Mouse (Mus musculus): ENCODE results near the gene Pan3. TPM values are rescaled to one million over a fixed set of nuclear protein-coding genes. Genes with fewer than 3 reads are reported as not detected.

The Pan3 gene
- polyA plus RNA-seq, 1 experiment = 97.4 TPM

DNA sequence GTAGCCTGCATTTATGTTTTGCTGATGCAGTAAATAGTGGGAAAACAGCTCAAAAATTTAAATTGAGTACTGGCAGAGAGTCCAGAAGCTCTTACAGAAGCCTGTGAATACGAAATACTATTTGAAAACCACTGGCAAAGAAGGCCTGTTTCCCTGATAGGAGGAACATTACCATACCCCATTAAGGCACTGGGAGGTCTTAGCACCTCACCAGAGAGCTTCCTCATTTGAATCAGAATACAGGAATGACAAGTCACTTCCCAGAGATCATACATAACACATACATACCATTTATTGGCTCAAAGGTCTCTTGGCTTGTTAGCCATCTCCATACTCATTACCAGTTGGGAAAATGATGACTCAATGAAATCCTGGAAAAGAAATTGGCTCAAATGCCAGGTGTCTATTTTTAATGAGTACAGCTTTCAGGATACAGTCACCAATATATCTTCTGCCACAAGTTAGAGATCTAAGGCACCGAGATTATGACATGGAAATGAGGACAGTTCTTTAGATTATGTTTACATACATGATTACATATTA is 71.6 kb downstream of the Pan3 start:
- TF ChIP-seq CTCF (IDR thresholded peaks at IDR 0.05; ENCODE audit: borderline replicate concordance, insufficient read depth, low read depth, low read length) = no peak
- no peak for TF ChIP-seq POLR2A (IDR thresholded peaks at IDR 0.05; ENCODE audit: borderline replicate concordance, insufficient read depth, low read length)
- Histone ChIP-seq H3K27me3 (ENCODE audit: control insufficient read depth, insufficient read depth, low read length) (no peaks in the 10 kb centered on the region), H3K27ac (ENCODE audit: insufficient read depth, low read length) (no peak overlapping the region), H3K4me3 (replicated peaks; ENCODE audit: insufficient read depth, low read depth, low read length) (no peak overlapping the region), H3K4me1 (ENCODE audit: control insufficient read depth, insufficient read depth, low read length) (peaks cover 10% of the 10 kb centered on the region)
- DNase-seq = peak in 1 of 2 experiments; percentile 63
- WGBS = 22% methylated on average over 2 of the region's 2 CpGs

DNA sequence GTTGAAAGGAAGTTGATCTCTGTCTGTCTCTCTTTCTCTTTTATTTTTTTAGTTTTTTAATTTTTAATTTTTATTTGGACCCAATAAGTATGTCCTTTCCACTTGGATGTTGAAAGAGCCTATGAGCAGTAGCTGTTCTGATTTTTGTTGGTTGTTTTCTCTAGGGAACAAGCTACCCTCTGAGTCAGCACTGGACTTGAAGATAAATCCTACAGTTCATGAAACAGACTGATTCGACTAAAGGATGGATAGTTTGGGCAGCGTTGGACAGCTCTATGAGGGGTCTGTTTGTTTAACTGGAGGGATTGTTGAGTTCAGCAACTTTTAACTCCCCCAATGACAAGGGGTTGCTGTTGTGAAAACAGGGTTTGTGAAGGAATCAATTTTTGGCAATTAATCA is 73.0 kb downstream of the Pan3 start:
- peaks cover 7% of the 10 kb centered on the region; the same call in 1 of the 2 replicates for H3K4me1 ChIP-seq (ENCODE audit: control insufficient read depth, insufficient read depth, low read length)
- 66% methylated on average over 2 of the region's 2 CpGs for WGBS
- no peak for TF ChIP-seq CTCF (IDR thresholded peaks at IDR 0.05; ENCODE audit: borderline replicate concordance, insufficient read depth, low read depth, low read length)
- TF ChIP-seq POLR2A (IDR thresholded peaks at IDR 0.05; ENCODE audit: borderline replicate concordance, insufficient read depth, low read length) = no peak

DNA sequence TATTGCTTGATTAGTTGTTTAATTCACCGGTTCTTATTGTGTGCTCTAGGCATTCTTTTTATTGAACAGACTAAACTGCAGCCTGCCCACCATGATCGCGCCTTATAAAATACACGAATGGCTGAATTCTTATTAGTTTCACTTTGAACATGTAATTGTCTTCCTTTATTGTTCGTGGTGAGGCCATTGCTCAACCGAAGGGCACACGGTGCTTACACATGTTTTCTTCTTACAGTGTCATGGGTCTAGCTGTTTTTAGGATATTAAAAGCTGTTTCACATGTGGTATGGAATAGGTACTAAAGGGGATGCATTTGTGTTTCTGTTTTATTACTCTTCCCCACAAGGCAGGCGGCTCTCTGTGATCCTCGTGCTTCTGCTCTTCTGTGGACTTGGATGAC is 81.4 kb downstream of the Pan3 start:
- Histone ChIP-seq H3K4me3 (replicated peaks; ENCODE audit: insufficient read depth, low read depth, low read length) (no peak overlapping the region), H3K27ac (ENCODE audit: insufficient read depth, low read length) (no peak overlapping the region), H3K4me1 (ENCODE audit: control insufficient read depth, insufficient read depth, low read length) (peaks cover 3% of the 10 kb centered on the region; the same call in 1 of the 2 replicates), H3K27me3 (ENCODE audit: control insufficient read depth, insufficient read depth, low read length) (no peaks in the 10 kb centered on the region)
- DNase-seq = no peak
- 87% methylated on average over 9 of the region's 9 CpGs for WGBS
- no peak for TF ChIP-seq CTCF (IDR thresholded peaks at IDR 0.05; ENCODE audit: borderline replicate concordance, insufficient read depth, low read depth, low read length)
- no peak for TF ChIP-seq POLR2A (IDR thresholded peaks at IDR 0.05; ENCODE audit: borderline replicate concordance, insufficient read depth, low read length)

More for the DNA sequence above, 73.0 kb downstream of the Pan3 start:
- Histone ChIP-seq H3K27me3 (ENCODE audit: control insufficient read depth, insufficient read depth, low read length) (no peaks in the 10 kb centered on the region), H3K27ac (ENCODE audit: insufficient read depth, low read length) (no peak overlapping the region), H3K4me3 (replicated peaks; ENCODE audit: insufficient read depth, low read depth, low read length) (no peak overlapping the region)
- no peak for DNase-seq

DNA sequence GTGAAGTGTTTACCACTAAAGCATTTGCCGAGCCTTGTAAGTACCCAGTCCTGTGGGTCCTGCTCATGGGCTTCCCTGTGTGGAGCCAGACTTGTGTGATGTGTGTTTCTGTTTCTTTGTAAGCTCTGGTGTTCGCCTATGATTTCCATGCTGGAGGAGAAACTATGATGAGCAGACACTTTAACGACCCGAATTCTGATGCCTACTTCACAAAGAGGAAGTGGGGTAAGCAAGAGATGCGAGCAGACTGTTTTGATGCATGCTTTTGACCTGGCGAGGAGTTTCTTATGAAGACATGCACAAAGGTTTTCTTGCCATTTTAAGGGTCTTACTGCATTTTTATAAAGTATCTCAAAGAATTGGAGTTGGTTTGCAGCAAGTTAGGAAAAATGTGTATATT is 97.0 kb downstream of the Pan3 start:
- Histone ChIP-seq H3K27me3 (ENCODE audit: control insufficient read depth, insufficient read depth, low read length) (no peaks in the 10 kb centered on the region), H3K4me1 (ENCODE audit: control insufficient read depth, insufficient read depth, low read length) (peaks cover 7% of the 10 kb centered on the region), H3K27ac (ENCODE audit: insufficient read depth, low read length) (no peak overlapping the region), H3K4me3 (replicated peaks; ENCODE audit: insufficient read depth, low read depth, low read length) (no peak overlapping the region)
- DNase-seq = no peak
- no peak for TF ChIP-seq CTCF (IDR thresholded peaks at IDR 0.05; ENCODE audit: borderline replicate concordance, insufficient read depth, low read depth, low read length)
- TF ChIP-seq POLR2A (IDR thresholded peaks at IDR 0.05; ENCODE audit: borderline replicate concordance, insufficient read depth, low read length) = no peak
- WGBS = 91% methylated on average over 6 of the region's 6 CpGs

DNA sequence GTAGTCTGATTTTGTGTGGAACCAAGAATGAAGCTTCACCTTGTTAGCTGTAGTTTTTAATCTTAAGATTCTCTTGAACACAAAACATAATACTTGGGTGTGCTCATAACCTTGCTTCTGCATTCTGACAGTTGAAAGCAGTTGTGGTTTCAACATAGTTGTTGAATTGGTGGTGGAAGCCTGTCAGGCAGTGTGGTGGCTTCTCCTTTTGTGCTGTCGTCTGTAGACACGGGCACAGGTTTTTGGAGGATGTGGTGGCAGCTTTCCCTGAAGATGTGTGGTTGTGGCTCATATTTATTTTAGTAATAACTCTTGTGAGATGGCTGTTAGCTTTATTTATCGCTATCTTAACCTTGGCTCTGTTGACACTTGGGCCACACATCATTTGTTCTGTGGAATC is 97.8 kb downstream of the Pan3 start:
- DNase-seq = no peak
- WGBS = 70% methylated on average over 3 of the region's 3 CpGs
- H3K4me3 ChIP-seq (replicated peaks; ENCODE audit: insufficient read depth, low read depth, low read length) = no peak overlapping the region
- no peak overlapping the region for H3K27ac ChIP-seq (ENCODE audit: insufficient read depth, low read length)
- TF ChIP-seq CTCF (IDR thresholded peaks at IDR 0.05; ENCODE audit: borderline replicate concordance, insufficient read depth, low read depth, low read length) (no peak), POLR2A (IDR thresholded peaks at IDR 0.05; ENCODE audit: borderline replicate concordance, insufficient read depth, low read length) (no peak)
- H3K4me1 ChIP-seq (ENCODE audit: control insufficient read depth, insufficient read depth, low read length) = peaks cover 9% of the 10 kb centered on the region
- no peaks in the 10 kb centered on the region for H3K27me3 ChIP-seq (ENCODE audit: control insufficient read depth, insufficient read depth, low read length)

DNA sequence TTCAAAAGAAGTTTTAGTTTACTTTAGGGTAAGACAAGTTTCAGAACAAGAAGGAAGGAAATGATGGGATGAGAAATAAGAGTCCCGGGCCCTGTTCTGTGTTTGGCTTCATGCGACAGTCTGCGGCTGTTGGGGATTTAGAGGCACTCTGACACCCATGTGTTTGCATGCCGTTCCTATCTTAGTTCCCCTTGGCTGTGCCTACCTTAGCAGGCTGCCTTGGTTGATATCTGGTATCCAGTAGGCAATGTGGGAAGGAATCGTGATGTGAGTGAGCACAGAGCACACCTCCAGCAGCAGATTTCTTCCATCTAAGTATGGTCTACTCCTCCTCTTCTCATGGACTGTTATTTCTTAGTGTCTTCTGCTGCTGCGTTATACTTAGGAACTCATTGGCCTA is 102.1 kb downstream of the Pan3 start:
- TF ChIP-seq POLR2A (IDR thresholded peaks at IDR 0.05; ENCODE audit: borderline replicate concordance, insufficient read depth, low read length) (no peak), CTCF (IDR thresholded peaks at IDR 0.05; ENCODE audit: borderline replicate concordance, insufficient read depth, low read depth, low read length) (no peak)
- Histone ChIP-seq H3K27me3 (ENCODE audit: control insufficient read depth, insufficient read depth, low read length) (no peaks in the 10 kb centered on the region), H3K27ac (ENCODE audit: insufficient read depth, low read length) (no peak overlapping the region), H3K4me1 (ENCODE audit: control insufficient read depth, insufficient read depth, low read length) (peaks cover 9% of the 10 kb centered on the region), H3K4me3 (replicated peaks; ENCODE audit: insufficient read depth, low read depth, low read length) (no peak overlapping the region)
- DNase-seq = no peak
- 83% methylated on average over 6 of the region's 6 CpGs for WGBS

DNA sequence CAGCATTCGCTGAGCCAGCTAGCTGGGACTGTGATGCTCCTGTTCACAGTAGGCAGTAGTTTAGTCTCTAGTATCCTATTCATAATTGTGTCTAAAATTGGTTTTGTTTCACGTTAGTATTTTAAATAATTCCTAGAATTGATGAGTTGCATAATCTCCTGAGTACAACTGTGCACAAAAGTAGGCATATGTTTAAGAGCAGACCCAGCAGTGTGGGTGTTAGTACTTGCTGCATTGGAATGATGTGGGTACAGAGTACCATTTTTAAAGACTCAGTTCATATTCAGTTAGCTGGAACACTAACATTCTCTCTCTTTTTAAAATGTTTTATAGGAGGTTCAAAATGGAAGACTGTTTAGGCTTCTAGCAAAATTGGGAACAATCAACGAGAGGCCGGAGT is 109.4 kb downstream of the Pan3 start:
- no peak for DNase-seq
- H3K4me3 ChIP-seq (replicated peaks; ENCODE audit: insufficient read depth, low read depth, low read length) = no peak overlapping the region
- TF ChIP-seq CTCF (IDR thresholded peaks at IDR 0.05; ENCODE audit: borderline replicate concordance, insufficient read depth, low read depth, low read length) (no peak), POLR2A (IDR thresholded peaks at IDR 0.05; ENCODE audit: borderline replicate concordance, insufficient read depth, low read length) (no peak)
- H3K4me1 ChIP-seq (ENCODE audit: control insufficient read depth, insufficient read depth, low read length) = no peaks in the 10 kb centered on the region
- no peaks in the 10 kb centered on the region for H3K27me3 ChIP-seq (ENCODE audit: control insufficient read depth, insufficient read depth, low read length)
- WGBS = 96% methylated on average over 4 of the region's 4 CpGs
- no peak overlapping the region for H3K27ac ChIP-seq (ENCODE audit: insufficient read depth, low read length)

DNA sequence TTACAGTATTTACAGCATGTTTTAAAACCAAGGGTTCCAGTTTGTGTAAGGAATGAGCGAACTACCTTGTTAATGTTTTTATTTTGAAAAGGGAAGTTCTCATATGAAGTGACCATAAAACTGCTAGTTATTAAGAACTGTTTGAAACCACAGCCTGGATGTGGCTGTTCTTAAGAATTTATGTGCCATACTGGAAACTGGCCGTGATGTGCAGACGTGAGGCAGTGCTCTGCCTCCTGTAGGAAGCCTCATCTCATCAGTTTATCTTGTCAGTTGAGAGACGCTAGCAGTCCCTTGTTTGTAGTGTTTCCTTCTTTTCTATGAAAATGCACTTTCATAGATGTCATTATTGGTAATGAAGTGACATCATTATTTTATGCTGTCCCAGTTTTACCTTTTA is 109.9 kb downstream of the Pan3 start:
- Histone ChIP-seq H3K4me1 (ENCODE audit: control insufficient read depth, insufficient read depth, low read length) (no peaks in the 10 kb centered on the region), H3K27me3 (ENCODE audit: control insufficient read depth, insufficient read depth, low read length) (no peaks in the 10 kb centered on the region), H3K4me3 (replicated peaks; ENCODE audit: insufficient read depth, low read depth, low read length) (no peak overlapping the region), H3K27ac (ENCODE audit: insufficient read depth, low read length) (no peak overlapping the region)
- WGBS = 86% methylated on average over 4 of the region's 4 CpGs
- DNase-seq = peak in 1 of 2 experiments; percentile 0
- TF ChIP-seq POLR2A (IDR thresholded peaks at IDR 0.05; ENCODE audit: borderline replicate concordance, insufficient read depth, low read length) (no peak), CTCF (IDR thresholded peaks at IDR 0.05; ENCODE audit: borderline replicate concordance, insufficient read depth, low read depth, low read length) (no peak)

All from cerebellum, adult 2 months (tissue).